Mouse (Mus musculus) kidney, adult 2 months (tissue): ENCODE results near the gene Cdh16.

Experiments
- CTCF ChIP-seq: fragments of 200-500 bp; conservative IDR thresholded peaks from 2 replicates; pipeline ENCODE4 v1.5.1; 2011; ENCODE audit warnings: low read depth, mild to moderate bottlenecking, control low read depth, low read length, moderate library complexity, mixed read lengths; ENCODE audit not compliant: insufficient read depth, insufficient read length
- POLR2A ChIP-seq: fragments of 200-500 bp; IDR thresholded peaks from one replicate; pipeline ENCODE4 v1.6.1; 2011; ENCODE audit warnings: low read depth, low read length, control low read depth

DNA sequence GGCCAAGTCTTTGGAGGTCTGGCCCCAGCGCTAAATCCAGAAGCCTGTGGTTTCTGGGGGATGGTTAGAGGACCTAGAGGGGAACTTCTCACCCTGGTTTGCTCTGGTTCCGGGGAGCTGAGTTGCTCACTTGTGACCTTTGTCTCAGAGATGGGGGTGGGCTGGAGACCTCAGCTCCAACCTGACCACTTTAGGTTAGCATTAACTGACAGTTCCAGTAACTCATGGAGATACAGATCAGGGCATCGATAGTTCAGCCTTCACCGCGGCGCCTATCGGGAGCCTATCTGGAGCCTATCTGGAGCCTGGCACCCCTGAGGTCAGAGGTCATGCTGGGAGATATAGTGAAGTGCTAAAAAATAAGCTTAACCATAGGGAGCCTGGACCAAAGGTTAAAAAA is 67.0 kb downstream of the Cdh16 start:
- TF ChIP-seq POLR2A (no peak), CTCF (no peak)
